Mouse (Mus musculus): ENCODE data around the gene Armc7. TPM values are rescaled to one million over a fixed set of nuclear protein-coding genes. Genes with fewer than 3 reads are reported as not detected.
A peak's percentile ranks its signal among the peaks of the same experiment; 100 is the strongest.

Armc7 gene
- polyA plus RNA-seq (2012; rRNA removed) (7.5 and 9.7 TPM in 2 replicates), polyA plus RNA-seq (2014; fragmentation: Nextera tagmentation; extraction: Ambion mirVana) (8.4 and 8.5 TPM in 2 replicates)

- H3K4me2 ChIP-seq (replicated peaks; ENCODE audit: low read depth, low read length, severe bottlenecking), result peak within 1 kb of the TSS; percentile 92
- peak; percentile 97 for ATAC-seq (ENCODE audit: low FRiP score, low read depth)
- H3K27ac ChIP-seq (replicated peaks; ENCODE audit: low read depth, low read length), result peak within 1 kb of the TSS; percentile 35; the same call in 1 of the 2 replicates
- peak; percentile 91; the same call in 1 of the 2 replicates for TF ChIP-seq POLR2A (IDR thresholded peaks at IDR 0.05; ENCODE audit: borderline replicate concordance, extremely low read depth, insufficient read depth, insufficient read length)
- H3K27me3 ChIP-seq (ENCODE audit: control insufficient read depth, insufficient read depth, low read length), result no peaks in the 10 kb centered on the region
- H3K9me3 ChIP-seq (ENCODE audit: control insufficient read depth, low read length), result no peaks in the 10 kb centered on the region
- WGBS, result under 1% methylated on average over 26 of the region's 26 CpGs
- peak within 1 kb of the TSS; percentile 86 for H3K4me3 ChIP-seq (replicated peaks; ENCODE audit: low read length)
- peak; percentile 98 for DNase-seq (ENCODE audit: low spot score)
- H3K9ac ChIP-seq (ENCODE audit: low read depth, low read length, severe bottlenecking), result peak within 1 kb of the TSS; percentile 77
- no peaks in the 10 kb centered on the region for H3K36me3 ChIP-seq (ENCODE audit: control insufficient read depth, insufficient read depth, low read length)
- peaks cover 9% of the 10 kb centered on the region; the same call in 1 of the 2 replicates for H3K4me1 ChIP-seq (ENCODE audit: control insufficient read depth, insufficient read depth, low read length)
Measured at GRCm38 (mm10) chr11:115475025-115475757, at the start of gene Armc7. Gene Armc7 (plus strand): TSS chr11:115475667.

- Histone ChIP-seq H3K4me1 (ENCODE audit: control insufficient read depth, insufficient read depth, low read length) (peaks cover 17% of the 10 kb centered on the region), H3K9ac (ENCODE audit: low read depth, low read length, severe bottlenecking) (peak overlapping the region; percentile 21; the same call in 1 of the 2 replicates), H3K27ac (replicated peaks; ENCODE audit: low read depth, low read length) (no peak overlapping the region), H3K27me3 (ENCODE audit: control insufficient read depth, insufficient read depth, low read length) (no peaks in the 10 kb centered on the region), H3K9me3 (ENCODE audit: control insufficient read depth, low read length) (no peaks in the 10 kb centered on the region), H3K36me3 (ENCODE audit: control insufficient read depth, insufficient read depth, low read length) (peaks cover 70% of the 10 kb centered on the region), H3K4me2 (replicated peaks; ENCODE audit: low read depth, low read length, severe bottlenecking) (no peak overlapping the region), H3K4me3 (replicated peaks; ENCODE audit: low read length) (no peak overlapping the region)
- ATAC-seq (ENCODE audit: low FRiP score, low read depth) (no peak), DNase-seq (ENCODE audit: low spot score) (no peak)
- 82% methylated on average over 6 of the region's 6 CpGs for WGBS
- TF ChIP-seq POLR2A (IDR thresholded peaks at IDR 0.05; ENCODE audit: borderline replicate concordance, extremely low read depth, insufficient read depth, insufficient read length), result no peak
Measured at GRCm38 (mm10) chr11:115425671-115426070, 49.8 kb upstream of the Armc7 start.

GRCm38 (mm10) chr11:115427482-115428331, 47.8 kb upstream of the Armc7 start:
- H3K4me2 ChIP-seq (replicated peaks; ENCODE audit: low read depth, low read length, severe bottlenecking), result 0 out of 2 replicates have a peak overlapping the region, but pooled peaks have one; percentile 19
- no peak overlapping the region for H3K4me3 ChIP-seq (replicated peaks; ENCODE audit: low read length)
- peak overlapping the region; percentile 7; the same call in 1 of the 2 replicates for H3K9ac ChIP-seq (ENCODE audit: low read depth, low read length, severe bottlenecking)
- 47% methylated on average over 20 of the region's 20 CpGs for WGBS
- no peaks in the 10 kb centered on the region for H3K27me3 ChIP-seq (ENCODE audit: control insufficient read depth, insufficient read depth, low read length)
- ATAC-seq (ENCODE audit: low FRiP score, low read depth) (peak; percentile 75; the same call in 1 of the 2 replicates), DNase-seq (ENCODE audit: low spot score) (peak; percentile 82)
- H3K9me3 ChIP-seq (ENCODE audit: control insufficient read depth, low read length), result no peaks in the 10 kb centered on the region
- no peak overlapping the region for H3K27ac ChIP-seq (replicated peaks; ENCODE audit: low read depth, low read length)
- no peak for TF ChIP-seq POLR2A (IDR thresholded peaks at IDR 0.05; ENCODE audit: borderline replicate concordance, extremely low read depth, insufficient read depth, insufficient read length)
- peaks cover 9% of the 10 kb centered on the region for H3K4me1 ChIP-seq (ENCODE audit: control insufficient read depth, insufficient read depth, low read length)
- peaks cover 84% of the 10 kb centered on the region for H3K36me3 ChIP-seq (ENCODE audit: control insufficient read depth, insufficient read depth, low read length)

GRCm38 (mm10) chr11:115429307-115429706, 46.2 kb upstream of the Armc7 start:
- TF ChIP-seq POLR2A (IDR thresholded peaks at IDR 0.05; ENCODE audit: borderline replicate concordance, extremely low read depth, insufficient read depth, insufficient read length), result no peak
- H3K4me3 ChIP-seq (replicated peaks; ENCODE audit: low read length), result no peak overlapping the region
- no peak overlapping the region for H3K27ac ChIP-seq (replicated peaks; ENCODE audit: low read depth, low read length)
- H3K27me3 ChIP-seq (ENCODE audit: control insufficient read depth, insufficient read depth, low read length), result no peaks in the 10 kb centered on the region
- H3K4me1 ChIP-seq (ENCODE audit: control insufficient read depth, insufficient read depth, low read length), result peaks cover 9% of the 10 kb centered on the region
- no peak for DNase-seq (ENCODE audit: low spot score)
- H3K36me3 ChIP-seq (ENCODE audit: control insufficient read depth, insufficient read depth, low read length), result peaks cover 81% of the 10 kb centered on the region
- no peak overlapping the region for H3K9ac ChIP-seq (ENCODE audit: low read depth, low read length, severe bottlenecking)
- no peaks in the 10 kb centered on the region for H3K9me3 ChIP-seq (ENCODE audit: control insufficient read depth, low read length)
- no peak overlapping the region for H3K4me2 ChIP-seq (replicated peaks; ENCODE audit: low read depth, low read length, severe bottlenecking)
- WGBS, result 81% methylated on average over 7 of the region's 7 CpGs
- no peak for ATAC-seq (ENCODE audit: low FRiP score, low read depth)

- no peak for TF ChIP-seq POLR2A (IDR thresholded peaks at IDR 0.05; ENCODE audit: borderline replicate concordance, extremely low read depth, insufficient read depth, insufficient read length)
- peaks cover 69% of the 10 kb centered on the region for H3K36me3 ChIP-seq (ENCODE audit: control insufficient read depth, insufficient read depth, low read length)
- no peak overlapping the region for H3K27ac ChIP-seq (replicated peaks; ENCODE audit: low read depth, low read length)
- peaks cover 11% of the 10 kb centered on the region for H3K4me1 ChIP-seq (ENCODE audit: control insufficient read depth, insufficient read depth, low read length)
- no peaks in the 10 kb centered on the region for H3K27me3 ChIP-seq (ENCODE audit: control insufficient read depth, insufficient read depth, low read length)
- ATAC-seq (ENCODE audit: low FRiP score, low read depth), result no peak
- no peaks in the 10 kb centered on the region for H3K9me3 ChIP-seq (ENCODE audit: control insufficient read depth, low read length)
- no peak for DNase-seq (ENCODE audit: low spot score)
- no peak overlapping the region for H3K9ac ChIP-seq (ENCODE audit: low read depth, low read length, severe bottlenecking)
- H3K4me3 ChIP-seq (replicated peaks; ENCODE audit: low read length), result no peak overlapping the region
- no peak overlapping the region for H3K4me2 ChIP-seq (replicated peaks; ENCODE audit: low read depth, low read length, severe bottlenecking)
- 97% methylated on average over 6 of the region's 6 CpGs for WGBS
Measured at GRCm38 (mm10) chr11:115430561-115430960, 44.9 kb upstream of the Armc7 start.

All from limb, embryonic 14.5 days (tissue).